Mouse (Mus musculus): ENCODE results near the gene Ap1g2.

Gene Ap1g2

GRCm38 (mm10) chr14:55054191-55054749, 52.1 kb downstream of the Ap1g2 start:
- peak; percentile 82 for DNase-seq

- peak; percentile 96 for DNase-seq
Observed at GRCm38 (mm10) chr14:55053708-55054190, 52.6 kb downstream of the Ap1g2 start.

- no peak for DNase-seq
Observed at GRCm38 (mm10) chr14:55053050-55053449, 53.3 kb downstream of the Ap1g2 start.

GRCm38 (mm10) chr14:55052496-55052895, 53.9 kb downstream of the Ap1g2 start:
- peak; percentile 93 for DNase-seq

Measured in cerebellum, adult 8-10 months (tissue).